ENCODE assay signal across 8 mouse cellular contexts in genomic region chr4:62496815-62497214, GRCm38 (mm10). TPM values are rescaled to one million over a fixed set of nuclear protein-coding genes. Genes with fewer than 3 reads are reported as not detected.
DNase-seq lines count a peak whose midpoint lies in the region; ATAC-seq and TF ChIP-seq lines count a peak whose summit lies in the region.

No protein-coding gene starts in this region.

- intact Hi-C loops in heart, postnatal 14 days (cut with DNase I), result no loop called here

- H3K9ac ChIP-seq in lung, embryonic 14.5 days, result no peak overlapping the region

- no peak overlapping the region for H3K4me3 ChIP-seq in lung, embryonic 14.5 days (ENCODE audit: low read depth, low read length)

- peak; percentile 38 for DNase-seq in cerebellum, adult 11-12 months
- no peak for DNase-seq in cerebellum, adult 11 months
- DNase-seq in layer of hippocampus, adult 18-20 months (ENCODE audit: low spot score in 2 of 2), result peak; percentile 40 to 51
- DNase-seq in layer of hippocampus, adult 9-10 months (ENCODE audit: low spot score), result no peak
- DNase-seq in heart, postnatal 14 days, result peak; percentile 56 to 58
- peak; percentile 54 for DNase-seq in lung, embryonic 14.5 days
- peak; percentile 81 for DNase-seq in testis, postnatal 10 days (ENCODE audit: low spot score)
- DNase-seq in spleen, adult 12 weeks (ENCODE audit: low spot score), result no peak

- H3K4me1 ChIP-seq in lung, embryonic 14.5 days (ENCODE audit: insufficient read depth), result peaks cover 3% of the 10 kb centered on the region; the same call in 1 of the 2 replicates

- TF ChIP-seq CTCF in lung, embryonic 14.5 days (IDR thresholded peaks at IDR 0.05; ENCODE audit: low read depth), result no peak

- no peaks in the 10 kb centered on the region for H3K27me3 ChIP-seq in lung, embryonic 14.5 days (ENCODE audit: insufficient read depth, low read length)

- ATAC-seq in lung, embryonic 14.5 days (ENCODE audit: insufficient read depth), result no peak

- peaks cover 25% of the 10 kb centered on the region for H3K36me3 ChIP-seq in lung, embryonic 14.5 days (ENCODE audit: insufficient read depth)

- no peak overlapping the region for H3K4me2 ChIP-seq in lung, embryonic 14.5 days

- no peak overlapping the region for H3K27ac ChIP-seq in lung, embryonic 14.5 days (ENCODE audit: low read depth)

- WGBS in lung, embryonic 14.5 days, result 55% methylated on average over 8 of the region's 8 CpGs

- no peaks in the 10 kb centered on the region for H3K9me3 ChIP-seq in lung, embryonic 14.5 days (ENCODE audit: low read depth, low read length)

RNA-seq across cellular contexts. Expression of gene Hdhd3, which starts 6.5 kb away (rescaled TPM):
- 10 to 100 TPM in 1 of 2 experiments, 1 to 10 TPM in 1; 9.3 to 11.1 TPM for total RNA-seq in layer of hippocampus, adult 18-20 months (2021)
- 1 to 10 TPM; 5.0 to 5.4 TPM for total RNA-seq in heart, postnatal 14 days (2021)
- polyA plus RNA-seq in lung, embryonic 14.5 days (2014; fragmentation: Nextera tagmentation; extraction: Ambion mirVana), result 16.6 and 17.7 TPM in 2 replicates

RNA-seq across cellular contexts. Expression of gene Bspry, which starts 17.0 kb away (rescaled TPM):
- total RNA-seq in layer of hippocampus, adult 18-20 months (2021), result under 1 TPM; 0.25 to 0.72 TPM
- total RNA-seq in heart, postnatal 14 days (2021), result under 1 TPM in 1 of 2 experiments, not detected in 1; 0.12 TPM
- 30.5 and 31.0 TPM in 2 replicates for polyA plus RNA-seq in lung, embryonic 14.5 days (2014; fragmentation: Nextera tagmentation; extraction: Ambion mirVana)

RNA-seq across cellular contexts. Expression of gene Alad, which starts 22.9 kb away (rescaled TPM):
- total RNA-seq in layer of hippocampus, adult 18-20 months (2021), result 10 to 100 TPM; 31.5 to 33.7 TPM
- 10 to 100 TPM; 46.5 to 47.9 TPM for total RNA-seq in heart, postnatal 14 days (2021)
- 103 and 110 TPM in 2 replicates for polyA plus RNA-seq in lung, embryonic 14.5 days (2014; fragmentation: Nextera tagmentation; extraction: Ambion mirVana)

RNA-seq across cellular contexts. Expression of gene Wdr31, which starts 26.1 kb away (rescaled TPM):
- total RNA-seq in layer of hippocampus, adult 18-20 months (2021), result 1 to 10 TPM; 6.1 to 8.5 TPM
- under 1 TPM; 0.65 to 0.66 TPM for total RNA-seq in heart, postnatal 14 days (2021)
- 9.5 and 11.3 TPM in 2 replicates for polyA plus RNA-seq in lung, embryonic 14.5 days (2014; fragmentation: Nextera tagmentation; extraction: Ambion mirVana)

RNA-seq across cellular contexts. Expression of gene Pole3, which starts 28.1 kb away (rescaled TPM):
- total RNA-seq in layer of hippocampus, adult 18-20 months (2021), result 10 to 100 TPM; 26.4 to 26.9 TPM
- total RNA-seq in heart, postnatal 14 days (2021), result 10 to 100 TPM; 18.6 to 19.1 TPM
- polyA plus RNA-seq in lung, embryonic 14.5 days (2014; fragmentation: Nextera tagmentation; extraction: Ambion mirVana), result 94.5 and 96.4 TPM in 2 replicates

Comparison
In these comparisons a context has a peak if more than half of its experiments do, and no peak if none do; other contexts are left out.
1. DNase-seq: peak in cerebellum, adult 11-12 months (single experiment), layer of hippocampus, adult 18-20 months (2 of 2), heart, postnatal 14 days (2 of 2), lung, embryonic 14.5 days (single experiment) and testis, postnatal 10 days (single experiment); none in cerebellum, adult 11 months (single experiment), layer of hippocampus, adult 9-10 months (single experiment) and spleen, adult 12 weeks (single experiment).